Mouse (Mus musculus) MEL-GATA-1-ER (cell line): Measurements from ENCODE around the gene Cx3cr1.

Source experiments
- DNase-seq: peaks from one replicate; pipeline ENCODE4 v3.0.0-alpha.2; 2012; ENCODE audit warnings: low read depth; ENCODE audit errors: extremely low read depth

Cx3cr1 gene

GRCm38 (mm10) chr9:119943326-119943725 is 126.4 kb downstream of the Cx3cr1 start:
- DNase-seq = no peak

- DNase-seq = no peak
These were observed 127.8 kb downstream of the Cx3cr1 start for GRCm38 (mm10) chr9:119941861-119942260.

DNA sequence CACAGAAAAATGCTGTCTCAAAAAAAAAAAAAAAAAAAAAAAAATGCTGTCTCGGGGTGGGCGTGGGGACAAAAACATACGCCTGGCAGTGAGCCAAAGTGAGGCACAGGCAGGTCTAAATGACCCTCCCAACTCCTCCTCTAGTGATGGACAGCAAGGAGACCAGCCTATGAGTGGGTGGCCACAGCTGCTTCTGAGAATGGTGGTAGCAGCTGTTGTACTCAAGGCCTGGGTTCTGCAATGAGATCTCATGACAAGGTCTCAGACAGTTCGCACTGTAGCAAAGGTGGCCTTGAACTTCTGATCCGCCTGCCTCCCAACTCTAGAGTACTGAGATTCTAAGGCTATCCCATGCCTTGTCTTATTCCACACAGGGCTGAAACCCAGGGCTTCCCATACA is 128.3 kb downstream of the Cx3cr1 start:
- DNase-seq = no peak

GRCm38 (mm10) chr9:119939646-119940045 is 130.0 kb downstream of the Cx3cr1 start:
- no peak for DNase-seq

- no peak for DNase-seq
These were observed 131.2 kb downstream of the Cx3cr1 start for GRCm38 (mm10) chr9:119938496-119938895.

- peak; percentile 59 for DNase-seq
These were observed 132.5 kb downstream of the Cx3cr1 start, which contains the start of the genes Gorasp1 and Ttc21a for GRCm38 (mm10) chr9:119937005-119937773. TSS of gene Gorasp1 (minus strand) at chr9:119937565. TSS of gene Ttc21a (plus strand) at chr9:119937606.

- DNase-seq = no peak
These were observed 136.0 kb downstream of the Cx3cr1 start for GRCm38 (mm10) chr9:119933675-119934074.

- no peak for DNase-seq
These were observed 137.3 kb downstream of the Cx3cr1 start for GRCm38 (mm10) chr9:119932358-119932757.

- DNase-seq = no peak
These were observed 143.2 kb downstream of the Cx3cr1 start for GRCm38 (mm10) chr9:119926497-119926896.

- no peak for DNase-seq
These were observed 143.9 kb downstream of the Cx3cr1 start for GRCm38 (mm10) chr9:119925729-119926128.

- no peak for DNase-seq
These were observed 144.5 kb downstream of the Cx3cr1 start for GRCm38 (mm10) chr9:119925120-119925657.

DNA sequence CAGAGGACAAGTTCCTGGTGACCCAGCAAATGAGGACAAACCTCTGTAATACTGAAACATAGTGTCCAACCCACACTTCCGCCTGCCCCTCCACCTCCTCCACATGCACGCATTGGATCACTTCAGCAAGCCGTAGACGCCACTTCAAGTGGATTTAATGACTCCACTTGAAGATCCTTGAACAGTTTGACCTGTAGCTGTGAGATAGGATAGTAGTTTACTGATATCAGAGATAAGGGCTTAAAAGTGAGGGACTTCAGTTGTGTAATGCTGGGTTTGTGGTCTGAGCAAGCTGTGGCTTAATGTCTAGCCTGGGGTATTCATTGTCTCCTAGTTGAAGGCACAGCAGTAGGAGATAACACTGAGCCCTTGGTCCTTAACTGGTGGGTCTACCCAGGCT is 146.2 kb downstream of the Cx3cr1 start:
- no peak for DNase-seq

- DNase-seq = no peak
These were observed 149.8 kb downstream of the Cx3cr1 start for GRCm38 (mm10) chr9:119919858-119920257.

GRCm38 (mm10) chr9:119913087-119913838 is 156.4 kb downstream of the Cx3cr1 start:
- DNase-seq = no peak

GRCm38 (mm10) chr9:119909931-119910330 is 159.7 kb downstream of the Cx3cr1 start:
- no peak for DNase-seq

DNA sequence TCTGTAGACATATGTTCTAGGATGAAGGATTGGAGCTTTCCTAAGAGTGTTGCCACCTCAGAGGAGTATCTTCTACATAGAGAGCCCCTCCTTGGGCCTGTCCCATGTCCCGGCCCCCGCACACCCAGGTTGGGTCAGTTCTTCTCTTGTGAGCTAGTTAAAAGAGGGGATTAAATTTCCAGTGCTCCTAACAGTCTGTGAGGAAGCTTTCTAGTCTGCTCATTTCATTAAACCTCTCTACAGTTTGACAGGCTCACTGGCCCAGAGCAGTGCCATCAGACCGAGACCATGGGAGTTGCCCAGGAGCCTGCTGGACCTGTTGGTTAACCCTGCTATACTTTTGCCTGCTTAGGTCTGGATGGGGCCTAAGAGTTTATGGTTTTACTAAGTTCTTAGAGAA is 161.0 kb downstream of the Cx3cr1 start:
- no peak for DNase-seq

GRCm38 (mm10) chr9:119902410-119903151 is 167.1 kb downstream of the Cx3cr1 start:
- DNase-seq = no peak

DNA sequence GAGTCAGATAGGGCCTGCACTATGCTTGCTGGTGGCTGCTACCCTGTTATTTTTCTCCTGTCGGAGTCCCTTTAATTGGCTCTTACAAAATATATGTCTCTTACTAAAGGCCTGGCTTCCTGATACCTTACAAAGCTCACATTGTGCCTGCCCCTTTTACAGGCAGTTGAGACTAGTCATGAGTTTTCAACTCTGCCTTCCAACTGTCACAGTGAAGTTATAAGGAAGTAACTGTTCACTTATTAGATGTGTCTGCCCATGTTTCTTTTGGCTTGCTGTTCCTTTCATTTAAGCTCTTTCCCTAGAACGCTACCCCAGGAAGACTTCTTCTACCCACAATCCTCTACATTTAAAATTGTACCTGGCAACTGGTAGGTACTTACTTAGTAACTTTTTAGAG is 170.2 kb downstream of the Cx3cr1 start:
- DNase-seq = no peak

GRCm38 (mm10) chr9:119895040-119895721 is 174.5 kb downstream of the Cx3cr1 start:
- DNase-seq = peak; percentile 20

GRCm38 (mm10) chr9:119894339-119895009 is 175.2 kb downstream of the Cx3cr1 start, which contains the start of gene Wdr48:
TSS of gene Wdr48 (plus strand) at chr9:119894878.
- DNase-seq = peak; percentile 96
